Mouse (Mus musculus) hindbrain, embryonic 13.5 days (tissue): ENCODE results near the gene Cd209a. TPM values are rescaled to one million over a fixed set of nuclear protein-coding genes. Genes with fewer than 3 reads are reported as not detected.

Source experiments
- ATAC-seq: fragments of 200-750 bp; cut with Nextera tagmentation; 2 replicates; pipeline ENCODE4 v1.8.0; 2017; ENCODE audit warnings: moderate TSS enrichment; ENCODE audit not compliant: low FRiP score
- H3K27ac ChIP-seq: fragments of 300-500 bp; sonication (generic); 2 replicates; pipeline ENCODE4 v1.5.1; 2015; ENCODE audit warnings: inconsistent platforms, mild to moderate bottlenecking, moderate library complexity
- H3K27me3 ChIP-seq: fragments of 300-500 bp; sonication (generic); 2 replicates; pipeline ENCODE4 v1.6.1; 2015; ENCODE audit warnings: mild to moderate bottlenecking, inconsistent platforms
- H3K36me3 ChIP-seq: fragments of 300-500 bp; sonication (generic); 2 replicates; pipeline ENCODE4 v1.6.1; 2015; ENCODE audit warnings: mild to moderate bottlenecking, inconsistent platforms
- H3K4me1 ChIP-seq: fragments of 300-500 bp; sonication (generic); replicated peaks from 2 replicates; pipeline ENCODE4 v1.6.1; 2015; ENCODE audit warnings: inconsistent platforms
- H3K4me2 ChIP-seq: fragments of 300-500 bp; sonication (generic); 2 replicates; pipeline ENCODE4 v1.6.1; 2015; ENCODE audit warnings: inconsistent platforms, mild to moderate bottlenecking, moderate library complexity
- H3K4me3 ChIP-seq: fragments of 300-500 bp; sonication (generic); 2 replicates; pipeline ENCODE4 v1.5.1; 2015; ENCODE audit warnings: mild to moderate bottlenecking, inconsistent platforms
- H3K9ac ChIP-seq: fragments of 300-500 bp; sonication (generic); 2 replicates; pipeline ENCODE4 v1.6.1; 2015; ENCODE audit warnings: mild to moderate bottlenecking, inconsistent platforms
- H3K9me3 ChIP-seq: fragments of 300-500 bp; sonication (generic); 2 replicates; pipeline ENCODE4 v1.6.1; 2016; ENCODE audit warnings: inconsistent platforms
- WGBS: fragments of 180-500 bp; shearing (Covaris S2); methylation state at CpG from one replicate; pipeline ENCODE4 v1.1.7; 2015; 5-methylcytosine and 5-hydroxymethylcytosine counted together
- microRNA-seq: library from miRNA; unstranded; fragments of <30 nt; microRNA quantifications from one replicate; pipeline ENCODE4, GENCODE M21; 2016
- polyA plus RNA-seq: library from polyadenylated mRNA; unstranded; fragments of >200 nt; fragmentation: Nextera tagmentation; extraction: Ambion mirVana; gene quantifications from 2 replicates; pipeline ENCODE4 v1.2.1, GENCODE M21; 2015

The Cd209a gene
- polyA plus RNA-seq, 1 experiment from 2014 or later = not detected

- H3K9me3 ChIP-seq = no peaks in the 10 kb centered on the region
- no peaks in the 10 kb centered on the region for H3K36me3 ChIP-seq
- no peak overlapping the region for H3K4me2 ChIP-seq
- ATAC-seq = no peak
- H3K4me1 ChIP-seq = no peaks in the 10 kb centered on the region
- H3K9ac ChIP-seq = no peak overlapping the region
- H3K27me3 ChIP-seq = no peaks in the 10 kb centered on the region
- WGBS = 61% methylated on average over 4 of the region's 4 CpGs
- H3K27ac ChIP-seq = no peak overlapping the region
- no peak overlapping the region for H3K4me3 ChIP-seq
Measured at GRCm38 (mm10) chr8:3705711-3706110, 43.1 kb downstream of the Cd209a start.

GRCm38 (mm10) chr8:3701491-3701890 lies 47.3 kb downstream of the Cd209a start:
- no peak overlapping the region for H3K27ac ChIP-seq
- H3K9me3 ChIP-seq = no peaks in the 10 kb centered on the region
- H3K36me3 ChIP-seq = no peaks in the 10 kb centered on the region
- no peak overlapping the region for H3K9ac ChIP-seq
- no peaks in the 10 kb centered on the region for H3K4me1 ChIP-seq
- no peak overlapping the region for H3K4me3 ChIP-seq
- H3K4me2 ChIP-seq = no peak overlapping the region
- ATAC-seq = no peak
- H3K27me3 ChIP-seq = no peaks in the 10 kb centered on the region
- 93% methylated on average over 1 of the region's 1 CpGs for WGBS

- Histone ChIP-seq H3K9ac (no peak within 1 kb of the TSS), H3K27me3 (0 out of 2 replicates have a peak, but pooled peaks cover 3% of the 10 kb centered on the region), H3K4me3 (no peak within 1 kb of the TSS), H3K9me3 (no peaks in the 10 kb centered on the region), H3K27ac (no peak within 1 kb of the TSS), H3K36me3 (no peaks in the 10 kb centered on the region), H3K4me1 (no peaks in the 10 kb centered on the region), H3K4me2 (no peak within 1 kb of the TSS)
- WGBS = 86% methylated on average over 3 of the region's 3 CpGs
- no peak for ATAC-seq
Measured at GRCm38 (mm10) chr8:3694121-3694520, 54.7 kb downstream of the Cd209a start, which contains the start of gene Fcer2a. Gene Fcer2a, minus strand, starts transcription at chr8:3694175.

Small RNAs within 50 kb of the gene (microRNA-seq; reads per million reads assigned to microRNA genes)
- not detected for gene Gm24934

Other genes starting within 250 kb of the Cd209a start
- 90.1 and 92.0 TPM in 2 replicates for gene Mcoln1, start 248.5 kb downstream of the Cd209a start, polyA plus RNA-seq
- gene Pnpla6, start 233.6 kb downstream of the Cd209a start, polyA plus RNA-seq = 34.8 and 37.3 TPM in 2 replicates
- gene C330021F23Rik, start 181.0 kb downstream of the Cd209a start, polyA plus RNA-seq = 0.36 and 0.62 TPM in 2 replicates
- 37.0 and 38.2 TPM in 2 replicates for gene Camsap3, start 161.7 kb downstream of the Cd209a start, polyA plus RNA-seq
- gene Xab2, start 127.7 kb downstream of the Cd209a start, polyA plus RNA-seq = 52.1 and 55.5 TPM in 2 replicates
- gene Pet100, start 127.4 kb downstream of the Cd209a start, polyA plus RNA-seq = 116 and 122 TPM in 2 replicates
- gene Pcp2, start 123.4 kb downstream of the Cd209a start, polyA plus RNA-seq = 0.23 and 0.45 TPM in 2 replicates
- gene Stxbp2, start 118.0 kb downstream of the Cd209a start, polyA plus RNA-seq = 32.1 and 34.9 TPM in 2 replicates
- gene Retn, start 93.2 kb downstream of the Cd209a start, polyA plus RNA-seq = 0.16 and 0.65 TPM in 2 replicates
- gene Mcemp1, start 83.2 kb downstream of the Cd209a start, polyA plus RNA-seq = 0.10 TPM in 1 of 2 replicates, not detected in the other
- 14.6 and 16.8 TPM in 2 replicates for gene Fcor, start 76.6 kb downstream of the Cd209a start, polyA plus RNA-seq
- 53.4 and 57.9 TPM in 2 replicates for gene Trappc5, start 72.7 kb downstream of the Cd209a start, polyA plus RNA-seq
- gene Fcer2a, start 54.8 kb downstream of the Cd209a start, polyA plus RNA-seq = 0.36 and 0.51 TPM in 2 replicates
- not detected in 2 replicates for gene Clec4g, start 28.3 kb downstream of the Cd209a start, polyA plus RNA-seq
- not detected in 2 replicates for gene Cd209e, start 105.3 kb upstream of the Cd209a start, polyA plus RNA-seq
- not detected in 2 replicates for gene Cd209d, start 129.6 kb upstream of the Cd209a start, polyA plus RNA-seq
- gene Cd209b, start 177.9 kb upstream of the Cd209a start, polyA plus RNA-seq = not detected in 2 replicates
- 0.36 and 0.81 TPM in 2 replicates for gene Cd209c, start 205.8 kb upstream of the Cd209a start, polyA plus RNA-seq